Mouse (Mus musculus): ENCODE data around the gene Soga1. TPM values are rescaled to one million over a fixed set of nuclear protein-coding genes. Genes with fewer than 3 reads are reported as not detected.

Soga1 gene
- polyA plus RNA-seq, 1 experiment = not detected

DNA sequence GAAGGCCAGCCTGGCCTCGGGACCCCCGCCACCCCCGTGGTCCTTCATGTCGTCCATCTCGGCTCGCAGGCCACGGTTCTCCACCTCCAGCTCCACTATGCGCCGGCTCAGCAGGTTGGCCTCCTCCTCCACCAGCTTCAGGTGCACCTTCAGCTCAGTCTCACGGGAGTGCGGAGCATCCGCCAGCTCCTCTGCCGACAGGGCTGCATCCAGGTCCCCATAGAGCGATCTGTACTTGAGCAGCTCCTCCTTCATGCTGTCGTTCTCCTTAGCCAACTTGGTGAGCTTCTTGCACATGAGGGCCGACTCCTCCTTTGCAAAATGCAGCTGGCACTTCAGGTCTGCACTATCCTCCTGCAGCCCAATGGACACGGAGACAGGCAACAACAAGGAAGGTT, 38.4 kb downstream of the Soga1 start:
- H3K4me3 ChIP-seq (ENCODE audit: insufficient read depth, low read depth, low read length) = no peak overlapping the region
- WGBS = 72% methylated on average over 17 of the region's 17 CpGs
- H3K4me1 ChIP-seq (ENCODE audit: control insufficient read depth, insufficient read depth, low read length) = peaks cover 23% of the 10 kb centered on the region
- TF ChIP-seq POLR2A (IDR thresholded peaks at IDR 0.05; ENCODE audit: insufficient read depth, low read depth, low read length) (no peak), CTCF (IDR thresholded peaks at IDR 0.05; ENCODE audit: insufficient read depth, low read depth, low read length) (peak; percentile 8; the same call in 1 of the 2 replicates)
- H3K27ac ChIP-seq (ENCODE audit: insufficient read depth, low read depth, low read length) = no peak overlapping the region

DNA sequence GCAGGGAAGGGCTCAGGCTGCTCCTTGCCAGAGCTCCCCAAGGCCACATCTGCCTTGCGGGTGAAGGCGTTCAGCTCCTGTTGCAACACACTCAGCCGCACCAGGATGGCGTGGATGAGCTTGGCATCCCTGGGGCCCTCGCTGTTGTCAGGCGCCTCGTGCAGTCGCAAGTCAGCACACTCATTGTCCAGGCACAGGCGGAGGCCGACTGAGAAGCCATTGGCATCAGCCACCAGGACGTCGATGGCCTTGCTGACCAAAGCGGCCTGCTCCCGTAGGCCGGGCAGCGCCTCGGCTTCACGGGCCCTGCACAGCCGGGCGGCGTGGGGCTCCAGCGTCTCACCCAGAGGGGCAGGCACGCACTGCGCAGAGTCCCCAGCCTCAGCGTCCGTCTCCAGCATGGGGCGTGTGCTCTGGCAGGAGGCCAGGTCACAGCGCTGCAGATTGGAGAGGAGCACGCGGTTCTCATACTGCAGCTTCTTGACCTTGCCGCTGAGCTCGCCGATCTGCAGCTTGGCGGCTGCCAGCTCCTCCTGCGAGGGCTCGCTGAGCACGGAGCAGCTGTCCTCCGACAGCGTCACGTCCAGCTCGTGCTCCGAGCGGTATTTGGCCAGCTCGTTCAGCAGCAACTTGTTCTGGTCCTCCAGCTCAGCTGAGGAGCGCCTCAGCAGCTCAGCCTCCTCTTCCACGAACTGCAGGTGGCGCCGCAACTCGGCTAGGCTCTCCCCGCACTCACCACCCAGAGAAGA, 39.0 kb downstream of the Soga1 start:
- Histone ChIP-seq H3K4me3 (ENCODE audit: insufficient read depth, low read depth, low read length) (no peak overlapping the region), H3K27ac (ENCODE audit: insufficient read depth, low read depth, low read length) (no peak overlapping the region), H3K4me1 (ENCODE audit: control insufficient read depth, insufficient read depth, low read length) (peaks cover 24% of the 10 kb centered on the region)
- TF ChIP-seq CTCF (IDR thresholded peaks at IDR 0.05; ENCODE audit: insufficient read depth, low read depth, low read length) = no peak
- TF ChIP-seq POLR2A (IDR thresholded peaks at IDR 0.05; ENCODE audit: insufficient read depth, low read depth, low read length) = no peak
- 64% methylated on average over 50 of the region's 50 CpGs for WGBS

DNA sequence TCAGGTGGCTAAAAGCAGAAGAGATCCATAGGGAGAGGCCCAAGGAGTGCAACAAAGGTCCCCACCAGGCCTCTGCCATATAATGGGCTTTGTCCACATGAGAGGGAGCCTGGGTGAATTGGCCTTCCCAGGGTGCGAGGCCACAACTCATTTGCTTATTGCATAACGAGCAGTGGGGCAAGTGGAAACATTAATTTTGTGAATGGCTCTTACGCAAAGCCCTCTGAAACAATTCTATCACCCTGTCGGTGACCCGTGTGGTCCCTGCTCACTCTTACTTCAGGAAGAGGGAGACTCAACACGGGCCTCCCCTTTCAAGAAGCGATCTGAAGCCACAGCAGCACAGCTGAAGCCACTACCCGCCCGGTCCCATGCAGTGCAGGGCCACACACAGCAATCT, 41.8 kb downstream of the Soga1 start:
- no peak for TF ChIP-seq POLR2A (IDR thresholded peaks at IDR 0.05; ENCODE audit: insufficient read depth, low read depth, low read length)
- TF ChIP-seq CTCF (IDR thresholded peaks at IDR 0.05; ENCODE audit: insufficient read depth, low read depth, low read length) = no peak
- no peak overlapping the region for H3K27ac ChIP-seq (ENCODE audit: insufficient read depth, low read depth, low read length)
- WGBS = 64% methylated on average over 9 of the region's 9 CpGs
- H3K4me1 ChIP-seq (ENCODE audit: control insufficient read depth, insufficient read depth, low read length) = peaks cover 19% of the 10 kb centered on the region
- no peak overlapping the region for H3K4me3 ChIP-seq (ENCODE audit: insufficient read depth, low read depth, low read length)

GRCm38 (mm10) chr2:157036400-157036799, 42.7 kb downstream of the Soga1 start:
- Histone ChIP-seq H3K27ac (ENCODE audit: insufficient read depth, low read depth, low read length) (no peak overlapping the region), H3K4me1 (ENCODE audit: control insufficient read depth, insufficient read depth, low read length) (peaks cover 20% of the 10 kb centered on the region), H3K4me3 (ENCODE audit: insufficient read depth, low read depth, low read length) (no peak overlapping the region)
- no peak for TF ChIP-seq POLR2A (IDR thresholded peaks at IDR 0.05; ENCODE audit: insufficient read depth, low read depth, low read length)
- no peak for TF ChIP-seq CTCF (IDR thresholded peaks at IDR 0.05; ENCODE audit: insufficient read depth, low read depth, low read length)
- 88% methylated on average over 8 of the region's 8 CpGs for WGBS

DNA sequence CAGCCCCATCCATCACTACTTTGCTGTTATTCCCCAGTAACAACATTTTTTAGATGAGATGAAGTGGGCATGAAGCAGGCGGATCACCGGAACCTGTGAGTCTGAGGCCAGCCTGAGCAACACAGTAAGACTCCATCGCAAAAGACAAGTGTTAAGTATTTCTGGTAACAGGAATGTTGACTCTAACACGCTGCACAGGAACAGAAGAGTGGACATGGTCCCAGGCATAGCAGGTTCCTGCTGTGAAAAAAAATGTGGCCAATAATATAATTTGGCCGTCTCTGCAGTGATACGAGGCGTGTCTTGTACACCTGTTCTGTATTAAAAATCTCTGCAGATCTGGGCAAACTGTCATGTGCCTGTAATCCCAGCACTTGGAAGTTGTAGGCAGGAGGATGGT, 43.7 kb downstream of the Soga1 start:
- H3K4me3 ChIP-seq (ENCODE audit: insufficient read depth, low read depth, low read length) = no peak overlapping the region
- no peak for TF ChIP-seq POLR2A (IDR thresholded peaks at IDR 0.05; ENCODE audit: insufficient read depth, low read depth, low read length)
- no peak for TF ChIP-seq CTCF (IDR thresholded peaks at IDR 0.05; ENCODE audit: insufficient read depth, low read depth, low read length)
- H3K4me1 ChIP-seq (ENCODE audit: control insufficient read depth, insufficient read depth, low read length) = peaks cover 20% of the 10 kb centered on the region
- no peak overlapping the region for H3K27ac ChIP-seq (ENCODE audit: insufficient read depth, low read depth, low read length)
- WGBS = 80% methylated on average over 7 of the region's 7 CpGs

GRCm38 (mm10) chr2:157030804-157031203, 48.2 kb downstream of the Soga1 start:
- peaks cover 22% of the 10 kb centered on the region for H3K4me1 ChIP-seq (ENCODE audit: control insufficient read depth, insufficient read depth, low read length)
- H3K4me3 ChIP-seq (ENCODE audit: insufficient read depth, low read depth, low read length) = no peak overlapping the region
- WGBS = 42% methylated on average over 9 of the region's 9 CpGs

DNA sequence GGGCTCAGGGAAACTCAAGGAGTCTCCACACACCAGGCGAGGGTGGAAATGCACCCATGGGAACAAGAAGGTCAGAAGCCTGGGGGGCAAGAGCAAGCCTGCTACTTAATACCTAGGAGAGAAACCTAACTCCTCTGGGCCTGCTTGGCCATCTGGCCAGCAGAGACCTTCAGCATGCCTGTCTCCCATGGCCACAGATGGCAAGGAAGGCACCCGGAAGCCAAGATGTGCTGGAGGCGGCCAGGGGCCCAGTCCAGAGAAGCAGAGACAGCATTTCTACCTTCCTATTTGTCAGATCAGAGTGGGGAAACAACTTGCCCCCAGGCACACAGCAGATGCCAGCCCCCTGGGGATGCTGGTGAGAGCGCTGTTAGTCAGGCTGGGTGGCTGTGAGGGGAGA, 50.8 kb downstream of the Soga1 start:
- no peak overlapping the region for H3K27ac ChIP-seq (ENCODE audit: insufficient read depth, low read depth, low read length)

More at GRCm38 (mm10) chr2:157030804-157031203, 48.2 kb downstream of the Soga1 start:
- TF ChIP-seq CTCF (IDR thresholded peaks at IDR 0.05; ENCODE audit: insufficient read depth, low read depth, low read length) (peak; percentile 76), POLR2A (IDR thresholded peaks at IDR 0.05; ENCODE audit: insufficient read depth, low read depth, low read length) (no peak)
- no peak overlapping the region for H3K27ac ChIP-seq (ENCODE audit: insufficient read depth, low read depth, low read length)

DNA sequence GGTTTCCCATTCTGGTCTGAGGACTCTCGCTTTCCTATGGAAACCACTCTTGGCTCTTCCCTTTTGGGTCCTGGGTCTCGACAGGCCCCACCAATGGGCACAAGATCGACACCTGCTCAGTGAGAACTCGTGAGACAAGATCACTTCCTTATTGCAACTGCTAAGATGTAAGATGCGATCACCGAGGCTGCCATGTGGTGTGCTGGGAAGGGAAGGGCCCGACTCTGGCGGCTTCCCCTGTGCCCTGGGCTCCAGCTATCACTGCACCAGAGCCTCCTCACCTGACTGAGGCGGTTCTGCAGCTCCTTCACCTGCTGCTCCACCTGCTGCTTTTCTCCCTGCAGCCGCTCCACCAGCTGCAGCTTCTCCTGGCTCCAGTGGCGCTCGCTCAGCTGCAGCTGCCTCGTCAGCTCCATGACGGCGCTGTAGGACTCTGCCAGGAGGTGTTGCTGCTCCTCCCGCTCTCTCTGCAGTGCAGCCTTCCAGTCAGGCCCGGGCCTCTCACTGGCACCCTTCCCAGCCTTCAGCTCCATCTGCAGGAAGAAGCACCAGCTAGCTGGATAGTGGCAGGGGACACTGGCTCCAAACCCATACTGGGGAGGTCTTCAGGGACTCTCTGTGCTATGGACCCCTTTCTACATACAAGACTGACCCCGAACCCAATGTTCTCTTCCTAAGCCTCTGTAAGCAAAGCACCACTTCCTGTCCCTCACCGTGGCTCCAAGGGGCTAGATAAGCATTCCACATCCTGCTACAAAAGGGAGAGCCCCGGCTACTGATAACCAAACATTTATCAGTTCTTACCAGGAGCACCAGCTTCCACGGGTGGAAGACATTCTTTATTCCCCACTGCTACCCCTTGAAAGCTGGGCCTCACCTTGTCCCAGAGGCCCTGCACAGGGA, 51.7 kb downstream of the Soga1 start:
- 61% methylated on average over 21 of the region's 21 CpGs for WGBS
- TF ChIP-seq CTCF (IDR thresholded peaks at IDR 0.05; ENCODE audit: insufficient read depth, low read depth, low read length) (no peak), POLR2A (IDR thresholded peaks at IDR 0.05; ENCODE audit: insufficient read depth, low read depth, low read length) (no peak)
- H3K27ac ChIP-seq (ENCODE audit: insufficient read depth, low read depth, low read length) = no peak overlapping the region
- no peak overlapping the region for H3K4me3 ChIP-seq (ENCODE audit: insufficient read depth, low read depth, low read length)
- peaks cover 19% of the 10 kb centered on the region for H3K4me1 ChIP-seq (ENCODE audit: control insufficient read depth, insufficient read depth, low read length)

More for the DNA sequence above, 50.8 kb downstream of the Soga1 start:
- WGBS = 88% methylated on average over 4 of the region's 4 CpGs
- Histone ChIP-seq H3K4me3 (ENCODE audit: insufficient read depth, low read depth, low read length) (no peak overlapping the region), H3K4me1 (ENCODE audit: control insufficient read depth, insufficient read depth, low read length) (peaks cover 19% of the 10 kb centered on the region)
- no peak for TF ChIP-seq POLR2A (IDR thresholded peaks at IDR 0.05; ENCODE audit: insufficient read depth, low read depth, low read length)
- TF ChIP-seq CTCF (IDR thresholded peaks at IDR 0.05; ENCODE audit: insufficient read depth, low read depth, low read length) = no peak

DNA sequence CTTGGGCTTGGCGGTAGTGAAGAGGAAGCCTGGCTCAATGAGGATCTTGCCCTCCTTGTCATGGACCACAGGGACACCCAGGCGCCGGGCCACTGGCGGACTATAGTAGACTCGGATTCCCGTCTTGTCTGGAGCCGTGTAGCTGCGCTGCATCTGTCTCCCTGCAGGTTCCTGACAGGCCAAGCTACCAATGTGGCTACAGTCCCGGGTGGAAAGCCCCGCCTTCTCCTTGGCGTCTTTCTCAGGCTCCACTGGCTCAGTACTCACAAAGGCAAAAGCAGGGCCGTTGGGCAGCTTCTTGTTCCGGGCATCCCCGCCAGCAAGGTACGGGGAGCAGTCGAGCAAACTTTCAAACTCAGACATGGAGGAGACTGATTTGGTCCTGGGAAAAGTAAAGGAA, 57.9 kb downstream of the Soga1 start:
- Histone ChIP-seq H3K27ac (ENCODE audit: insufficient read depth, low read depth, low read length) (no peak overlapping the region), H3K4me1 (ENCODE audit: control insufficient read depth, insufficient read depth, low read length) (no peaks in the 10 kb centered on the region), H3K4me3 (ENCODE audit: insufficient read depth, low read depth, low read length) (no peak overlapping the region)
- TF ChIP-seq POLR2A (IDR thresholded peaks at IDR 0.05; ENCODE audit: insufficient read depth, low read depth, low read length) = no peak
- no peak for TF ChIP-seq CTCF (IDR thresholded peaks at IDR 0.05; ENCODE audit: insufficient read depth, low read depth, low read length)
- WGBS = 90% methylated on average over 16 of the region's 16 CpGs
